Mouse (Mus musculus): Measurements from ENCODE around the gene Lce1j.
"Not testable (repeated sequence)": the region's sequence is repeated elsewhere in the genome, so short reads cannot be mapped to it uniquely, and the experiment has no call there.

Lce1j gene

DNA sequence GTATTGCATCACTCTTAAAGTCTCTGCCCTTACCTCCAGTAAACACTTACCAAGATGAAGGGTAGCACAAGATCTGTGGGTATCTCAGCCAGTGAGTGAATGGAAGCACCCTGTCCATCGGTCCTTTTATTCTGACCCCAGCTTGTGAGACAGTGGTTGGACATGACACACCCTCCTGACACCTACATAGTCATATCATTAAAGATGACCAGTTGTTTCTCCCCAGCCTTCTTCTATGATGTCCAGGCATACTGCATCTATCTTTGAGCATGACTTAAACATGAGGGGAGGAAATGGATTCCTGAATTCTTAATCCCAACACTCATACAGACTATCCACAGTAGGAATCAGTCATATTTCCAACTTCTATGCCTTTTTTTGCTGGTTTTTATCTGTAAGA lies at the start of gene Lce1j:
Gene Lce1j (minus strand): TSS at position 101 of the 400 bp plus-strand sequence.
- in situ Hi-C loops (cut with MboI, MseI): no loop called here

DNA sequence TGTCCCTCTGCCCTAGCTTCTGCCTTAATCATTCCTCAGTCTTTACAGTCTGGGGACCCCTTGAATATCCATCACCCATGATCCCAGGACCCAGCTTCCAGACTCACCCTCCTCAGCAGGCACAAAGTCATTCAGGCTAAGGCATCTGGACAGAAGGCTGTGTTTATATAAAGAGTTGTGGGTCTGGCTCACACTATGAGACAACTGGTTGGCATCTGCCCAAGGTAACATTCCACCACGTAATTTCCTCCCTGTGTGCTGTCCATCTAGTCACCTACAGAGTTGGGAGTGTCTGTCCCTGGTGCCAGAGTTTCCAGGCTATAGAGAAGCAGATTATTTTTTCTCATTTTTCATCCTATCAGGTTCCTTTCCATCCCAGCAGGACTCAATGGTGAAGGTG lies 36.8 kb upstream of the Lce1j start, which contains the start of gene Kprp:
Gene Kprp (minus strand): TSS at position 140 of the 400 bp plus-strand sequence.
- in situ Hi-C loops (cut with MboI, MseI): no loop called here

DNA sequence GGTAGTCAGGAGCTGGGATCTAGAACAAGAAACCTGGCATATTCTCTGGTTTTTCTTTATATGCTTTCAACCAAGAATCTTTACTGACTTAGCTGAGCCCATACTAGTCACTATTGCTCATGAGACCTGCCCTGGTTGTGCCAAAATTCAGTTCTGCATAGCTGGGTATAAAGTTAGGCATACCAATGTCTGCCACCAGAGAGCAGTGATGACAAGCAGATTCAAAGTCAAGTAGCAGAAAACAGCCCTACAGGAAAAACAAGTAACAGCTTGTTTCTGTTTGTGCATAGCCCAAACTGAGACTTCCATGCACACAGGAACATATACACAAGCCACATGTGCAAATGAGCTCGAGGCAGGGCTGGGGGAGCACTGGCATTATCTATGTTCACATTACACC lies 35.5 kb upstream of the Lce1j start:
- in situ Hi-C loops (cut with MboI, MseI): no loop called here

DNA sequence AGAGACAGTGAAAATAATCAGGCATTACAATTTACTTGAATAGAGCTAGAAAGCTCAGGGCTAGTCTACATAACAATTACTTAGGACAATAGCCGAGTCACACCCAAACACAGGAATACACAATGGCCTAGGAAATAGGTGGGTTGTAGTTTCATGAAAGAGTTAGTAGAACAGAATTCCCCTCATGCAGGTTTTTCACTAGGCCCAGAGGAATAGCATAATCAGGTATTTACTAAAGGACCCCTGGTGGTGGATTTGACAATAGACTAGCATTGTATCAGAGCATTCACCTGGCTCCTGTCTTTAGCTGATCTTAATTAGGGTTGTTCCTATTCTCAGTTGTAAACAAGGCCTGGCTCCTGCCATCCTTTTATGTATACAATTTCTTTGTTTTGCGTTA lies 25.7 kb upstream of the Lce1j start:
- in situ Hi-C loops (cut with MboI, MseI): not testable (repeated sequence)

DNA sequence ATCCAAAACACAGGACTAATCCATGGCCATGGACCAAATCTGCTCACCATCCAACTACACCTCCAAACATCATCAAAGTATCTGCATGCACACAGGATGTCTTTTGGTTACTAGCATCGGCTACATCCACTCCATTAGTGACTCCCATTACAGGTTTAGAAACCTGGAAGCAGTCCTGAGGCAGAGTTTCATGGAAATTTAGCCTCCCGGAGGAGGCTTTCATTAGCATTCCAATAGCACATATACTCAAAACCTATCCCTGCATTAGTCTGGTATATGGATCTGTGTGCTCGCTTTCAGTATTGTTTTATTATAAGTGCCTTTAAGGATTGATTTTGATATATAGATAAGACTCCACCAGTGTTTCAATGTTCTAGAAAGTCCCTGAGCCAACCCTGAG lies 25.3 kb upstream of the Lce1j start:
- in situ Hi-C loops (cut with MboI, MseI): no loop called here

DNA sequence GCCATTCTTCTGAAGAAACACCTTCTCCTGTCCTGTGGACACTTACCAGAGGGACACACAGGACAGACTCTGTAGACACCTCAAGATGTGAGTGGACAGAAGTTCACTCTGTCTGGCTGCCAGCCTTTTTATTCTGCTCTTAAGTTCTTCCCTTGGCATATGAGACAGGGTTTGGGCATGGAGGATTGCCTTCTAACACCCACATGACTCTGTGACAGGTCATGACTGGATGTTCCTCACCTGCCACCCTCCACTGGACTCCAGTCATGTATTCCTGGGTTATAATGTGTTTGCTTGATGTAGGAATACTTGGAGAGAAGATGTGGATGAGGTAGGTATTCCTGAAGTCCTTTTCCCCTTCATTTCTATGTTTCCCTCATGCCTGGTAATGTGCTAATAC lies 17.5 kb upstream of the Lce1j start, which contains the start of gene Lce1k:
Gene Lce1k (minus strand): TSS at position 101 of the 400 bp plus-strand sequence.
- in situ Hi-C loops (cut with MboI, MseI): no loop called here

DNA sequence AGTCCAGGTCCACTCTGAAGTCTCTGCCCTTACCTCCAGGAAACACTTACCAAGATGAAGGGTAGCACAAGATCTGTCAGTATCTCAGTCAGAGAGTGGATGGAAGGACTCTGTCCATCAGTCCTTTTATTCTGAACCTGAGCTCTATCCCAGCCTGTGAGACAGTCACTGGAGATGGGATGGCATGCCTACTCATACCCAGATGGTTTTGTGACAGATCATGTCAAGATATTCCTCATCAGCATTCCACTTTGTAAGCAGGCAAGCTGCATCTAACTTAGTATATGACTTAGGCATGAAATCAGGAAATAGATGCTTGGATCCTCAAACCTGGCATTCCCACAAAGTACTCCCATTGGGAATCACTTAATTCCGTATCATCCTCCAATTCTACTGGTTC lies 11.5 kb downstream of the Lce1j start, which contains the start of gene Lce1i:
Gene Lce1i (minus strand): TSS at position 101 of the 400 bp plus-strand sequence.
- in situ Hi-C loops (cut with MboI, MseI): loop anchor here in 1 of 2 experiments (10.0 kb wide), 1 partner anchor 624 kb away; no protein-coding TSS in a partner anchor

DNA sequence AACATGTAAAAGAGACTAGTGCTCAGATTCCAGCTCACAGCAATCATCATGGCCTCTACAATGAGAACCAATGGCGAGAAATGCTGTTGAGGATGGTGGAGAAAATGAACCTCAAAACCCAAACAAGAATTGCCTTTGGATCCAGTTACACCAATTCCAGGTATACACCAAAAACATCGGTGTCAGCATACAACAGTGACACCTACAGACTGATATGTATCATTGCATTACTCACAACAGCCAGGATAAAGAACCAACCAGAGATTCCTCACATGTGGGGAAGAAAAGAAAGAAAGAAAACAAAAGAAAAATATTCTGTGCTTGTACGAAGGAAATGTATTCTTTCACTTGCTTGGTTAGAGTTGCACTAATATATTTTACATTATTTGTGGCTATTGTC lies 18.7 kb downstream of the Lce1j start:
- in situ Hi-C loops (cut with MboI, MseI): loop anchor here in 1 of 2 experiments (10.0 kb wide), 1 partner anchor 617 kb away; no protein-coding TSS in a partner anchor

DNA sequence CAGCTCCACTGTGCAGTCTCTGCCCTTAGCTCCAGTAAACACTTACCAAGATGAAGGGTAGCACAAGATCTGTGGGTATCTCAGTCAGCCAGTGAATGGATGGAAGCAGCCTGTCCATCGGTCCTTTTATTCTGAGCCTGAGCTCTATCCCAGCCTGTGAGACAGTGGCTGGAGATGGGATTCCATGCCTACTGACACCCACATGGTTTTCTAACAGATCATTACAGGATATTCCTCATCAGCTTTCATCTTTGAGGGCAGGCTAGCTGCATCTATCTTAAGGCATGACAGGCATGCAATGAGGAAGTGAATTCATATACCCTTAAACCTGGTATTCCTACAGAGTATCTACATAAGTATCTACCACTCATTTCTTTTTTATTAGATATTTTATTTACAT lies 25.3 kb downstream of the Lce1j start, which contains the start of gene Lce1h:
Gene Lce1h (minus strand): TSS at position 101 of the 400 bp plus-strand sequence.
- in situ Hi-C loops (cut with MboI, MseI): no loop called here

DNA sequence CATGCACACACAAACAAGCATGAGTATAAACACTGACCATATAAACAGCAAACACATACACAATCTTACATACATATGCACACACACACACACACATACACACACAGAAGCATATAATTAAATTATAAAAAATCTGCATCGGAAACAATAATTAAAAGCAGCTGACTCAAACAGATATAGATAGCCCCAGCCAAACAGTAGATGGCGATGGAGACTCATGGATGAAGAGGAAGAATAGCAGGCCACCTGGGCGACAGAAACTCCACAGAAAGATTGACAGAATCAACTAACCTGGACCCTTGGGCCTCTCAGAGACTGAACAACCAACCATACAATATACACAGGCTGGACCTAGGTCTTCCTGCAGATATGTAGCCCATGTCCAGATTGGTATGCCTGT lies 37.1 kb downstream of the Lce1j start:
- in situ Hi-C loops (cut with MboI, MseI): no loop called here

DNA sequence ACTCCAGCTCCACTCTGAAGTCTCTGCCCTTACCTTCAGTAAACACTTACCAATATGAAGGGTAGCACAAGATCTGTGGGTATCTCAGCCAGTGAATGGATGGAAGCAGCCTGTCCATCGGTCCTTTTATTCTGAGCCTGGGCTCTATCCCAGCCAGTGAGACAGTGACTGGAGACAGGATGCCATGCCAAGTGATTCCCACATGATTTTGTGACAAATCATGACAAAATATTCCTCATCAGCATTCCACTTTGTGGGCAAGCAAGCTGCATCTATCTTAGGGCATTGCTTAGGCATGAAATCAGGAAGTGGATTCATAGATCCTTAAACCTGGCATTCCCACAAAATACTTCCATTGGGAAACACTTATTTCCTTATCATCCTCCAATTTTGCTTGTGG lies 38.1 kb downstream of the Lce1j start, which contains the start of gene Lce1g:
Gene Lce1g (minus strand): TSS at position 101 of the 400 bp plus-strand sequence.
- in situ Hi-C loops (cut with MboI, MseI): no loop called here

DNA sequence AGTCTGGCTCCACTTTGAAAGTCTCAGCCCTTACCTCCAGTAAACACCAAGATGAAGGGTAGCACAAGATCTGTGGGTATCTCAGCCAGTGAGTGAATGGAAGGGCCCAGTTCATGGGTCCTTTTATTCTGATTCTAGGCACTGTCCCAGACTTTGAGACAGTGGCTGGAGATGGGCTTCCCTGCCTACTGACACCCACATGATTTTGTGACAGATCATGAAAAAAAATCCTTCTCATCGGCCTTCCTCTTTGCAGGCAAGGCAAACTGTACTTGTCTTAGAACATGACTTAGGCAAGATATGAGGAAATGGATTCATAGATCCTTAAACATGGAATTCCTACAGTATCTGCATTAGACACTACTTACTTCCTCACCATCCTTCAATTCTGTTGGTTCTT lies 51.3 kb downstream of the Lce1j start, which contains the start of gene Gm38119:
Gene Gm38119 (minus strand): TSS at position 101 of the 400 bp plus-strand sequence.
- in situ Hi-C loops (cut with MboI, MseI): no loop called here
